Mouse (Mus musculus) heart, adult 18-20 months (tissue): ENCODE measurements around the gene Nsfl1c. TPM values are rescaled to one million over a fixed set of nuclear protein-coding genes. Genes with fewer than 3 reads are reported as not detected.

Experiments
- DNase-seq, 2 experiments: peaks; one replicate each; pipeline ENCODE4 v3.0.0; 2021 to 2022; ENCODE audit warnings: mixed read lengths in 1 of 2
- total RNA-seq, 2 experiments: library from RNA; stranded (reverse); gene quantifications; 2 replicates each; pipeline ENCODE4 v1.2.3; 2021

The Nsfl1c gene
- total RNA-seq, 2 experiments from 2014 or later = 79.4 to 84.5 TPM

DNA sequence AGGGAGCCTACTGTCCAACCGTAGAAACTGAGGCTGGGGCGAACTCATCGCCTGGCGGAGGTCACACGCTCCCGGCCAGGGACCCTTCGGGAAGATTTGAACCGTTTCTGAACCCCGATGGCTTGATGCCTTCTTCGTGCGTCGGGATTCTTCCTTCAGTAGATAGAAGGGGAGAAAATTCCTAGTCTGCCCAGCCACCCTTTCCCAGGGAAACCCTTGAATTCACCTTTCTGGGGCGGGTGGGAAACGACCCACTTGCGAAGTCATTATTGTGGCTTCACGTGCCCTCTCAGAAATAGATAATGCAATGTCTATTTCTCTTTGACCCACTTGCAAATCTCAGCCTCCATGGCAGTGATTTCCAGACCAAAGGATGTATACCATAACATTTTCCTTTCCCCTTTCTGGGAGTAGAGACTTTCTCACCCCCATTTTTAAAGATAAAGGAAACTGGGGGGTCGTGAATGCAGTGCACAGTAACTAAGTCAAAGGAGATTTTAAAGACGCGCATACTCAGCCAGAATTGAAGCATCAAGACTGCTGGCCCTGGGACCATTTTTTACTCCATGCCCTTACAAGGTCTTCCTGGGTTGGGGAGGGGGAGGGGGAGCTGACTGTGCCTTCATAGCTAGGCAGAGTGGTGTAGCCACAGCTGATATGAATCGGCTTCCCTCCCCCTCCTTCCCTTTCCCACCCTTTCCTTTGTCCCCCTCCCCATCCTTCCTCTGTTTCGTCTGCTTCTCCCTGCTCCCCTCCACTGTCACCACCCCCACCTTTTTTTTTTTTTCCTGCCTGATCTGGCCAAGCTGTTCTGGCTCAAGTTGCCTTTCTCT lies 49.3 kb downstream of the Nsfl1c start:
- peak; percentile 72 to 73 for DNase-seq

DNA sequence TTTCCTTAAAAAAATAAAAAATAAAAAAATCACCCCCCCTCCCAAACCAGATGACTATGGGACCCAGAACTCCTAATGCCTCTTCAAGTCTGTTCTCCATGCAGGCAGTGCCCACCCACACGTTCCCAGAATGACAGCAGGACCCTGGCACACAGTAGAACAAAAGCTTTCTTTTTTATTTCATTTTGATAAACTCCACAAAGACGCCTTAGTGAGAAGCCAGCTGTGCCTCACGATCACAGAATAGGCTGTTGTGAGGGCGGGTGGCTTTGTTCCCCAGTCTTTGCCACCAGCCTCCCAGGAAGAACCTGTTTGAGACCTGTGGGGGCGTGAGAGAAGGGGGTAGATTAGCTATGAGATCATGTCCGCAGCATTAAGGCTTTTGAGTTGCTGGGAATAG lies 50.7 kb downstream of the Nsfl1c start:
- DNase-seq = no peak

DNA sequence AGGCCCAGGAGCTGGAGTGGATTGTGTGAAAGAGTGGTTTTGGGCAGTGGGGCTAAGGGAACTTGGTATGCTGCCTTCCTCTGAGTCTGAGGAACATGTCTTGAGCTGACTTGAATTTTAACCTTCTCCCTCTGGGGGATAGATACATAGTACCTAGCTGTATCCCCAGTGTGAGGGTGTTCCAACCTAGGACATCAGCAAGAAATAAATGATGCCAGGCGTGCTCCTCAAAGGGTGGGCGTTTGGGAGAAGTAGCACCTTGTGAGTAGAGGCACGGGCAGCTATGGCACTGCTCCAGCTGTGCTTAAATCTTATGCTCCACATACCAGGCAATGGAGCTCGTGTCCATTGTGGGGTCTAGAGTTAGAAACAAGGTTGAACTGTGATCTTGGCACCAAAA lies 52.6 kb downstream of the Nsfl1c start:
- no peak for DNase-seq

DNA sequence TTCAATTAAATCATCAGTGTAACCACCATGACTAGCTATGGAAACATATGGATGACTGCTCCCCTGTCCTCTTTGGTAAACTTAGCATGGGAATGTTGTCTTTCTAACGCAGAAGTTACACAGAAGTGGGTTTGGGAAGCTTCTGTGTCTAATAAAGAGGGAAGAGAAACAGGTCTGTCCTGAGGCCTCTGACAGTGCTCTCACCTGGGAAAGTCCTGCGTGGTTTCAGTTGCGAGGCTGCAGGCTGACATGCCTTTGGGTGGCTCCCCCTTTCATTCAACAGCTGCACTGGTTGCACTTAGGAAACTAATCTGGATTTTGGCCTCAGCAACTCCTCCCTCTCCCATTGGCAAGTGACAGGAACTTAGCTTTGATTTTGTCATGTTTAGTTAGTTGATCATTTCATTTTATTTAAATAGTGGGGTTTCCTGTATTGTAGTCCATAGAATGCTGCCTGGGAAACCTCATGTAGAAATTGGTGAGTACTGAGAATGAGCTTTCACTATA lies 55.7 kb downstream of the Nsfl1c start:
- DNase-seq = no peak

Other genes starting within 250 kb of the Nsfl1c start
- gene 4921509C19Rik, start 18.0 kb upstream of the Nsfl1c start, total RNA-seq = not detected
- 100 to 1,000 TPM; 200 to 226 TPM for gene Fkbp1a, start 48.3 kb downstream of the Nsfl1c start, total RNA-seq
- 1 to 10 TPM; 2.8 to 2.9 TPM for gene Sdcbp2, start 78.4 kb downstream of the Nsfl1c start, total RNA-seq
- 1 to 10 TPM; 4.7 to 4.9 TPM for gene Snph, start 138.4 kb downstream of the Nsfl1c start, total RNA-seq
- gene Rad21l, start 174.4 kb downstream of the Nsfl1c start, total RNA-seq = not detected
- 1 to 10 TPM; 6.5 to 7.2 TPM for gene Tmem74b, start 207.8 kb downstream of the Nsfl1c start, total RNA-seq